Mouse (Mus musculus): Measurements from ENCODE around the gene Gm3696.
"Not testable (repeated sequence)": the region's sequence is repeated elsewhere in the genome, so short reads cannot be mapped to it uniquely, and the experiment has no call there.

The Gm3696 gene

DNA sequence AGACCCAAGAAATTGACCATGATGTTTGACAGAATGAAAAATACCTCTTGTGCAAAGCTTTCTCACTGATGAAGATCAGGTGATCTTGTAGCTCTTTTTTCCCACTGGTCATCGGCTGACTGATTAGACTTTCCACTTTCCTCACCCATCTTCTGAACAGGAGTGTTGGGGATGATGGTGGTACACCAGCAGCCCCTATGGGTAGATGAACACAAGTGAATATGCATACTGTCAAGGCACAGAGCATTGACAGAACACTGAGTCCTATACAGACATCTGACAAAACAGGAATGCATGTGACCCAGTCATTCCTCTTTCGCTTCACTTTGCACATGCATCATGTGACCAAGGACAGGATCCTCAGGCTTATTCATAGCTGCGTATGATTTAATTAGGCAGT lies at the start of gene Gm3696:
Gene Gm3696 (minus strand): TSS at position 101 of the 400 bp plus-strand sequence.
- not testable (repeated sequence) for DNase-seq (ENCODE audit: low read depth, low spot score)

DNA sequence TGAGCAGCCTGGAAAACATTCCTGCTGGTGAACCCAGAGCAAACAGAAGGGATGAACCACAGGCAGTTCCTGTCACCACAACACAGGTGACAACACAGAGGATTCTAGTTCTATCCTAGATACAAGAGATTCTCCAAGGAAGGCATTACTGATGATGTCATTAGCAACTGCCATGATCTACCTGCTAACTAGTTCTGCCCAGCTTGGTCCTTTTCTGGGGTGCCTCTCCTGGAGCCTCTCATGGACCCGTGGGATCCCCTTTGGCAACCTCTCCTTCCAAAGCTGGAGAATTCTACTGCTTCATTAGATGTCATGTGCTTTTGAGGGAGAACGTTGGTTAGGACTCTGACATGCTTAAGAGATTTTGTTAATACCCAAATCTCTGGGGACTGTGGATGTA lies 24.9 kb upstream of the Gm3696 start, which contains the start of gene Gm6676:
Gene Gm6676 (minus strand): TSS at position 101 of the 400 bp plus-strand sequence.
- DNase-seq (ENCODE audit: low read depth, low spot score): not testable (repeated sequence)

DNA sequence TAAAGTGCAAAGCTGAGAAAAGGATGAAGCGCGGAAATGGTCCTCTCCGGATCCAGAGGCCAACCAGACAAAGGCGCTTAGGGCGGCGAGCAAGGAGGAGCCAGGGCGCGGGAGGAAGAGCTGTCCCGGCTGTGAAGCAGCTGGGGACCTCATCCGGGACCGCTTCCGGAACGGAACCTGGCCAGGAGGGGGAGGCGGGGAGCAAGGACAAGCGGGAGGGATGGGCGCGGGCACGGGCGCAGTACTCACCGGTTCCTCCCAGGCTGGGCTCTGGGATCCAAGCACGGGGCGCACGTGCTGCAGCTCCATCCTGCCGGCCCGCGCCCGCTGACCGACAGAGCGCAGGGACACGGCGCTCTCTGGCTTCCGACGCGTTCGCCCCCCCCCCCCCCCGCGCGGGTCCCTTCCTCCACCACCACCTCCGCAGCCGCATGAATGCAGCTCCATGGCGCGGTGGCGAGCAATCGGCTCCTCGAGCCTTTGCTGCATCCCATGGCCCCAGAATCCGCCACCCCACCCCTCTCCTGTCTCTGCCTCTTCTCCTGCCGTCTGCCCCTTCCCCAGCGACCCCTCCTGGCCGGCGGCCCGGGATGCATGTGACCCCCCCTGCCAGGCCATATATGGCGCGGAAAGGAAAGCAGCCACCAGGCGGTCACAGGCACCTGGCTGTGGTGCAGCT lies 4.8 kb upstream of the Gm3696 start:
- peak; percentile 51 for DNase-seq (ENCODE audit: low read depth, low spot score)

DNA sequence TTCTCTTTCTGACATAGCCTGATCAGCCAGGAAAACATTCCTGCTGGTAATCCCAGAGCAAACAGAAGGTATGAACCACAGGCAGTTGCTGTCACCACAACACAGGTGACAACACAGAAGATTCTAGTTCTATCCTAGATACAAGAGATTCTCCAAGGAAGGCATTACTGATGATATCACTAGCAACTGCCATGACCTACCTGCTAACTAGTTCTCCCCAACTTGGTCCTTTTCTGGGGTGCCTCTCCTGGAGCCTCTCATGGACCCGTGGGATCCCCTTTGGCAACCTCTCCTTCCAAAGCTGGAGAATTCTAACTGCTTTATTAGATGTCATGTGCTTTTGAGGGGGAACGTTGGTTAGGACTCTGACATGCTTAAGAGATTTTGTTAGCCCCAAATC lies 55.6 kb downstream of the Gm3696 start, which contains the start of gene Gm3685:
Gene Gm3685 (minus strand): TSS at position 101 of the 400 bp plus-strand sequence.
- DNase-seq (ENCODE audit: low read depth, low spot score): not testable (repeated sequence)
